Mouse (Mus musculus) gastrocnemius, postnatal 4 days (tissue): ENCODE results near the gene Dusp5. TPM values are rescaled to one million over a fixed set of nuclear protein-coding genes. Genes with fewer than 3 reads are reported as not detected.

Experiments
- DNase-seq, 2 experiments: peaks; one replicate each; pipeline ENCODE4 v3.0.0; 2021 to 2022; ENCODE audit warnings: low spot score in 2 of 2, mixed read lengths in 2 of 2
- total RNA-seq, 2 experiments: library from RNA; stranded (reverse); gene quantifications; 2 replicates each; pipeline ENCODE4 v1.2.3; 2021

Dusp5 gene
- total RNA-seq, 2 experiments from 2014 or later: 1.2 to 1.4 TPM

GRCm38 (mm10) chr19:53511244-53511934, 17.5 kb upstream of the Dusp5 start:
- DNase-seq: no peak

GRCm38 (mm10) chr19:53517370-53518096, 11.4 kb upstream of the Dusp5 start:
- no peak for DNase-seq

GRCm38 (mm10) chr19:53519549-53519948, 9.4 kb upstream of the Dusp5 start:
- DNase-seq: no peak

- no peak for DNase-seq
These were observed 8.9 kb upstream of the Dusp5 start for GRCm38 (mm10) chr19:53519981-53520380.

GRCm38 (mm10) chr19:53521137-53521795, 7.6 kb upstream of the Dusp5 start:
- DNase-seq: no peak

GRCm38 (mm10) chr19:53527480-53527879, 1.4 kb upstream of the Dusp5 start:
- DNase-seq: no peak

- no peak for DNase-seq
These were observed 733 bp upstream of the Dusp5 start for GRCm38 (mm10) chr19:53528131-53528621.

GRCm38 (mm10) chr19:53529455-53529704, 471 bp downstream of the Dusp5 start:
- no peak for DNase-seq

- peak in 1 of 2 experiments; percentile 20 for DNase-seq
These were observed 1.0 kb downstream of the Dusp5 start for GRCm38 (mm10) chr19:53529705-53530562.

GRCm38 (mm10) chr19:53531416-53531815, 2.5 kb downstream of the Dusp5 start:
- DNase-seq: no peak

- DNase-seq: no peak
These were observed 3.1 kb downstream of the Dusp5 start for GRCm38 (mm10) chr19:53532021-53532420.

GRCm38 (mm10) chr19:53532676-53533075, 3.8 kb downstream of the Dusp5 start:
- no peak for DNase-seq

- no peak for DNase-seq
These were observed 4.3 kb downstream of the Dusp5 start for GRCm38 (mm10) chr19:53533236-53533635.

- DNase-seq: no peak
These were observed 5.1 kb downstream of the Dusp5 start for GRCm38 (mm10) chr19:53533810-53534601.

- no peak for DNase-seq
These were observed 6.0 kb downstream of the Dusp5 start for GRCm38 (mm10) chr19:53534757-53535410.

- no peak for DNase-seq
These were observed 6.5 kb downstream of the Dusp5 start for GRCm38 (mm10) chr19:53535421-53535820.

- no peak for DNase-seq
These were observed 7.3 kb downstream of the Dusp5 start for GRCm38 (mm10) chr19:53536251-53536650.

- no peak for DNase-seq
These were observed 8.1 kb downstream of the Dusp5 start for GRCm38 (mm10) chr19:53536731-53537666.

GRCm38 (mm10) chr19:53538024-53538423, 9.1 kb downstream of the Dusp5 start:
- no peak for DNase-seq
